Mouse (Mus musculus): ENCODE data around the gene E130308A19Rik.

Gene E130308A19Rik

GRCm38 (mm10) chr4:59682491-59682890 lies 56.5 kb downstream of the E130308A19Rik start:
- DNase-seq (ENCODE audit: low read depth, low spot score) = no peak

- no peak for DNase-seq (ENCODE audit: low read depth, low spot score)
Measured at GRCm38 (mm10) chr4:59682950-59683349, 56.9 kb downstream of the E130308A19Rik start.

- DNase-seq (ENCODE audit: low read depth, low spot score) = no peak
Measured at GRCm38 (mm10) chr4:59684306-59684705, 58.3 kb downstream of the E130308A19Rik start.

DNA sequence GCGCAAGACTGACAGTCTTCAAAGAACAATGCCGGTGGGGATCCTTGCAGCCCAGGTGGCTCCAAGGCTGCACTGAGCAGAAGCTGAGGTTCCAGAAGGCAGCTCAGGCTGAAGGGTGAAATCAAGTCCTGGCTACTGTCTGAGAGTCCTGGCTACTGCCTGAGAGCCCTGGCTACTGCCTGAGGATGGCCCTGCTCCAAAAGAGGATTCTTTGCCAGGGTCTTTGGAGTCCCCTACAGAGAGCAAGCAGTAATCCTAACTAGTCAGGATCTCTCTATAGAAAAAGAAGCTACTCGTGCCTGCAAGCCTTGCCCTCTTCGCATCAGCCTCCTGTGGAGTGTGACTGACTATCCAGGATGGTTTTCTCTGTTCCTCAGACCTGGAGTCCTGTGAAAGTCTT lies 60.7 kb downstream of the E130308A19Rik start:
- no peak for DNase-seq (ENCODE audit: low read depth, low spot score)

GRCm38 (mm10) chr4:59689055-59689454 lies 63.0 kb downstream of the E130308A19Rik start:
- no peak for DNase-seq (ENCODE audit: low read depth, low spot score)

DNA sequence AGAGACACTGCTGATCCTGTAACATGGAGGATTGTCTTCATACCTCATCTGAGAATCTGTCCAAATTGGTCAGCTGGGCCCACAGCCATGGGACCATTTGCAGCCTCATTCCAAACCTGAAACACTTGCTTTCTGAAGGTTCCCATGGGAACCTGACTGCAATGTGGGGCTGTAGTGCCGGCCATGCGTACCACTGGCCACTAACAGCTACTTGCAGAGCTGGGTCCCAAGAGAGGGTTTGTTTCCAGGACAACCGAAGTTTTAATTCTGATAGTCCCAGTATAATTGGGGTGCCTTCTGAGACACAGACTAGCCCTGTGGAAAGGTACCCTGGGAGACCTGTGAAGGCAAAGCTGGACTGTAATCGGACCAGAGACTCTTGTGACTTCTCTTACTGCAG lies 64.1 kb downstream of the E130308A19Rik start:
- DNase-seq (ENCODE audit: low read depth, low spot score) = no peak

DNA sequence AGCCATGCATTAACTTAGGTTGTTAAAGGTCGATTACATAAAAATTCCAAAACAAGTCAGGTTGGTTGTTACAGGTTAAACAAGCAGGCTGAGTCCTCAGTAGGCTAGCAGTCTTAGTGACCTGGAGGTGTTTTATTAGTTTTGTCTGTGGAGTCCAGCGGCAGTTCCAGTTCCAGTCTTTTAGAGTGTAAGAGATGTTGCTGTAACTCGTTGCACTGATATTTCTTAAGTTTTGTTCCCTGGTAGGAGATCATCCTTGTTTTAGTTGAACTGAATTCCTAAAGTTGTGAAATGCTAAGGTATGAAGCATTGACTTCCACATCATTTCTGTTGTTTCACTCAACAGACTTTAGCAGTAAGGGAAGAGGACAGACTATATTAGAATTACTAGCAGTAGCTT lies 70.8 kb downstream of the E130308A19Rik start:
- no peak for DNase-seq (ENCODE audit: low read depth, low spot score)

DNA sequence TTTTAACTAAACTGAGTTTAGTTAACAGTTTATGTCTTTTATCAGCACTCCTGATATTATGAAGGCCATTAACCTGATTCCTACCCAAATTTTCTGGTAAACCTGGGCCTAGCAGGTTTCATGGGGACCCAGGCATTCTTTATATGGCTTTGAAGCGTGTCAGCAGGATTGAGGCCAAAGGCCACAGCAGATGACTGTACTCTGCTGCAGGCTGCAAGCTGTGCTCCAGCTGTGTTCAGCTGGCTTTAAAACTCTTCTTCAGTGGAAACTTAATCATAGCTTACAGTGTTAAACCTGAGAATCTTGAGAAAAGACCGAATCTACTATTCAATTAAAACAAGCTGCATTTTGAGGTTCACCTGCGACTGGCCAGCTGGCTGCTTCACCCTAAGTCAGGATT lies 71.9 kb downstream of the E130308A19Rik start:
- DNase-seq (ENCODE audit: low read depth, low spot score) = no peak

DNA sequence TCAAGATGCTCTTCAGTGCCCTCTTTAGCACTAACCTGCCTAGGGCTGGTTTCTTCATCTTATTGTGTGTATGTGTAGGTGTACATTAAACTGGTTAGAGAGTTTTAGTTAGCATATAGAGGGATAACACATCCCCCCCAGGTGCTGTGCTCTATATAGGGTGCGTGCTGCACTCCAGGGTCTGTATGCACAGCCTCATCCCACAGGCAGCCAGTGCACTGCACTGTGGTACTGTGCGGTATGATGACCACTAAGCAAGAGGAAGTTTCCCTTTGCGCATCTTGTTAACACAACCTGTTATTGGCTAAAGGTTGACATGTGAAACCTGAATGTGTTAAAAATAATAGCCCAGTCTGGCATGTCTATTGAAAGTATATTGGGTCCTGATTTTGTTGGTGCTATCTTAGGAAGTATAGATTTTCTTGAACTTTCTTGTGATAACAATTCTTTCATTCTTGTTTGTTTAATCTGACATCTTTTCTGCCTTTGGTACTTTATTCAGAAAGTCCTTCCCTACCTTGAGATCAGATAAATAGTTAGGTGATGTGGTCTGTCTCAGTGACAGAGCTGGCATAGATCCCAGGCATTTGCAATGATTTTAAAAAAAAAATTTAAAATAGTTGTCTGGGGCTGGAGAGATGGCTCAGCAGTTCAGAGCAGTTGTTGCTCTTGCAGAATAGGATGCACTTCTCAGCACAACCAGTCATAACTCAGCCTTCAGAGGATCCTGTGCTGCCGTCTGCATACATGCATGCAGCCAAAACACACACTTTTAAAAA lies 73.2 kb downstream of the E130308A19Rik start:
- no peak for DNase-seq (ENCODE audit: low read depth, low spot score)

DNA sequence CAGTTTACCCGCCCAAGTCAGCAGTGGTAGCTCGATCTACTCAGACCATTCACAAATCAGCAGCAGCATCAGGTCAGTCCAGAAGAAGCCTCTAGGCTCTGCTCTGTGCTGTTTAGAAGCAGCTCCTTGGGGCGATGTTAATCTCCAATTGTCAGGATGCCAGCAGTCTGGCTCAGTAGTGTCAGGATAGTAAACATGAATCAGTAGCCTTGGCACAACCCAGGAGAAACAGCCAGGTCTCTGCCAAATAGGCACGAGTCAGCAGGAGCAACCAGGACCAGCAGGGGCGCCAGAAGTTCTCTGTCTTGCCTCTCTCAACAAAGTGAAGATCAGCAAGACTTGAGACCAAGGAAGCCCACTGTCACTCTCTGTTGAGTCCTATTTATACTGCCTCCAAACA lies 83.3 kb downstream of the E130308A19Rik start:
- DNase-seq (ENCODE audit: low read depth, low spot score) = no peak

- no peak for DNase-seq (ENCODE audit: low read depth, low spot score)
Measured at GRCm38 (mm10) chr4:59710736-59711389, 84.9 kb downstream of the E130308A19Rik start.

DNA sequence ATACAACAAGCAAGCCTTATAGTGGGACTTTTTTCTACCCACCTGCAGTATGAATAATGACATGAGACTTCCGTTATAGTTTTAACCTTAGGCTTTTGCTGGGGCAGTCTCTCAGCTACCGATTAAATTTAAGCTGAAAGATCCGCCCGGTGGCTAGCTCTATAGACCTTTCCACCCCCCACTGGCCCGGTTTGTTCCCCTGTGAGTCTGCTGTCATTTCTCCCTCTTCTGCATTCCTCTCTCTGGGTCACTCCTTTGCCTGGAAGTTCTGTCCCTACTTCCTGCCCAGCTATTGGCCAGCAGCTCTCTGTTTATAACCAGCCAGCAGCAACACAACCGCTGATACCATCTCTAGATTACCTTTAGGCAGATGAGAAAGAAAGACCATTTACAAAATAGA lies 86.4 kb downstream of the E130308A19Rik start:
- no peak for DNase-seq (ENCODE audit: low read depth, low spot score)

GRCm38 (mm10) chr4:59712955-59713354 lies 86.9 kb downstream of the E130308A19Rik start:
- no peak for DNase-seq (ENCODE audit: low read depth, low spot score)

DNA sequence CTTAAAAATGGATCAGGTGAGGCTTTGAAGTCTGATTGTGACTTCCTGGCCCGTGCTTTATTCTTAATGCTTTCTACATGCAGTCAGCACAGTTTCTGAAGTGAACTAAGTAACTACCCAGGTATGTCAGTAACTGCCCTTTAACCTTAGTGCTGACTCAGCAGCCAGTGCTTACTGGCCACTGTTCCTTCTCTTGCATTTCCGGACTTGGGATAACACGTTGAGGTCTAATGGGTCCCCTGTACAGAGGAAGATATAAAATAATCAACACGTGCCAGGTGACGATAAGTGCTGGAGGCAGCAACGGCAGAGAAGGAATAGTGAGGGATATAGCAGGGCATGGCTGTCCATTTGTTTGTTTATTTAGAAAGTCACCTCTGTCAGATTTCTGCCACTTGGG lies 88.5 kb downstream of the E130308A19Rik start:
- DNase-seq (ENCODE audit: low read depth, low spot score) = no peak

GRCm38 (mm10) chr4:59714926-59715325 lies 88.9 kb downstream of the E130308A19Rik start:
- no peak for DNase-seq (ENCODE audit: low read depth, low spot score)

- DNase-seq (ENCODE audit: low read depth, low spot score) = no peak
Measured at GRCm38 (mm10) chr4:59715531-59715930, 89.5 kb downstream of the E130308A19Rik start.

DNA sequence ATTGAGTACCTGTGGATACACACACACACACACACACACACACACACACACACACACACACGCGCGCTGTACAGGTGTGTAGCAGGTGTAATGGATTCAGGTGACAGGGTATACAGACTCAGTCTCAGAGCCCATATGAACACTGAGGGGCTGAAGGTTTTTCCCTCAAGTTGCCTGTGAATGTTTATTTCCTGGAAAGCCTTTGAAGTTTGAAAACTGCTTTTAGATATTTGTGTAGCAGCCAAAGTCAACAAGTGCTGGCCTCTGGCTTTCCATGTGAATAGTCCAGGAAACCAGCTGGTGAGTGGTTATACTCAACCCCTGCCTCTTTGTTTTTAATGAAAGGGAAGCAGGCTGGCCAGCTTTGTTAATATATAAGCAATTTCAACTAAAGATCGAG lies 91.3 kb downstream of the E130308A19Rik start:
- DNase-seq (ENCODE audit: low read depth, low spot score) = no peak

DNA sequence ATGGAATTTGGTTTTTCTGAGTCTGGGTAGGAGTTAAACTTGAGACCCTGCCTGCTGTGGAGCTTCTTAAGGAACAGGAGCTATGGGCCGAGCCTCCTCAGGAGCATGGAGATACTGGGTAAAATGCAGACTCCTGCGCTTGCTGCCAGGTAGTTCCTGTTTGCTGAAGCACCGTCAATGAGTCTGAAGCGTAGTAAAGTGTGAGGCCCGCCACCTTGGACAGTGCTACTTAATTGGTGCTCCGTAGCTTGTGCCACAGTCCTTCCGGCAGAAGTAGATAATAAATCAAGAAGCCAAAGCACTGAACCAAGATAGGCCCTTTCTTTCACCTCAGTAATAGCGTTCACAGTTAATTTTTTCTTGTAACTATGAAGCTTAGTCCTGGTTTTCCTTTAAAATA lies 92.5 kb downstream of the E130308A19Rik start:
- DNase-seq (ENCODE audit: low read depth, low spot score) = no peak

DNA sequence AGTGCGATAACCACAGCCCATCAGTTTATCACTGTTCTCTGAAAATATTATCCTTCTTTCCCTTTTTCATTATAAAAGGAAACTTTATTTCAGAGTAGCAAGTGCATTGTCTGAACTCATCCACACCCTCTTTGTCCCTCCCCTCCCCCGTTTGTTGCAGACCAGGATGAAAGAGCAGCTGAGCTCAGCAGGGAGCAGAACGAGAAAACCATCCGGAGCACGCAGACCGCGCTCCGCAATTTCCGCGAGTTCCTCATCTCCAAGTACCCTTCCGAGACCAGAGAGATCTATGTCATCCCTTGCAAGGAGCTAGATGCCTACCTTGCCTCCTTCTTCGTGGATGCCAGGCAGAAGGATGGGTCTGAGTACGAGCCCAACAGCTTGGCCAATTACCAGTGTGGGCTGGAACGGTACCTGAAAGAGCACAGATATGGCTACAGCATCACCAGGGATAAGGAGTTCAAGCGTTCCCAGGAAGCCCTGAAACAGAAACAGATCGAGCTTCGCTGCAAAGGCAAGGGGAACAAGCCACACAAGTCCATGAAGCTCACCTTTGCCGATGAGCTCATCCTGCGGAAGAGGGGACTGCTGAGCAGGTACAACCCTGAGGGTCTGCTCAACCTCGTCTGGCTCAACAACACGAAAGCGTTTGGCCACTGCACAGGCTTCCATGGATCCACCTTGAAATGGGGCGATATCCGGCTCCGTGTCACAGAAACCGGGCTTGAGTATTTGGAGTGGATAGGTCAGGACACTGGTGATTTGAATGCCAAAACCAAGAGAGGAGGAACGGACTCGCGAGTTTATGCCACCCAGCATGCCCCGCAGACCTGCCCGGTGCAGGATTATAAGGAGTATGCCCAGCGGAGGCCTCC lies 93.7 kb downstream of the E130308A19Rik start:
- no peak for DNase-seq (ENCODE audit: low read depth, low spot score)

GRCm38 (mm10) chr4:59721811-59722210 lies 95.8 kb downstream of the E130308A19Rik start:
- no peak for DNase-seq (ENCODE audit: low read depth, low spot score)

DNA sequence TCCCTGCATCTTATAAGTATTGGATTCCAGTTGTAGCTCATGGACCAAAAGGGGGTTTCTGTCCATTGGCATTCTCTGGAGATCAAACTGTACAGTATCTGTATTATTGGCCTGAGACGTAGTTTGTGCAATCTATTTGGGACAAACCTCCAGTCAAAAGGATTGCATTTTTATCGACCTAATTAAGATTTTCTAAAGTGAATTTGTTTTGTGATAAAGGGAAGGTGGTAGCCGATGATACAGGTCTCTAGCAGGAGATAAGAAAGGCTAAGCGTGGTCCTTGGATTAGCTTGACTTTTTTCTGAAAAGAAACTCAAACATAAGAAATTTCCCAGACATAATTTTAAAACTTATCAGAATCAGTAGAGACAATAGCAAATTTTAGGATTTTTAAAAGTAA lies 99.6 kb downstream of the E130308A19Rik start:
- no peak for DNase-seq (ENCODE audit: low read depth, low spot score)

DNA sequence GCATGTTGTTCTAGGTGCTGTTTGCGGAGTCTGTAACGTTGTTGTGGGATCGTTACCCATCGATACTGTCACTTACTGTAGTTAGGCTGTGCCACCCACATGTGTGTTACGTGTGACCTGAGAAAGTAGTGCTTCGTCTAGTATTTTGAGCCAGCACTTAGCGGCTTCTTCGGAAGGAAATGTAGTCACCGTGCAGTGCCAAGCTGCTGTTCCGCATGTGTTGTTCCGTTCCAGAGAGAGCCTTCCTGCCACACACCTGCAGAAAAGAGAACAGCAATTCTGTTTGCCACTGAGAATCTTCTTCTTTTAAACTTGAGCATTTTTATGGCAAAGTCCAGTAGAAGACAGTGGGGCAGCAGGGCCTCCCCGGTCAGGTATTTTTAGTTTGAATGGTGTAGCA lies 100.5 kb downstream of the E130308A19Rik start:
- DNase-seq (ENCODE audit: low read depth, low spot score) = no peak

Measured in retina, adult 2 months (tissue).